Mouse (Mus musculus) embryonic fibroblast, embryonic 13.5 days (primary cell): ENCODE results near the gene Gm20219. TPM values are rescaled to one million over a fixed set of nuclear protein-coding genes. Genes with fewer than 3 reads are reported as not detected.

Experiments used
- H3K27ac ChIP-seq: 2 replicates; pipeline ENCODE4 v1.5.1; 2012; ENCODE audit warnings: low read length, control low read depth, inconsistent platforms; ENCODE audit not compliant: insufficient read depth
- H3K4me1 ChIP-seq: 2 replicates; pipeline ENCODE4 v1.6.1; 2011; ENCODE audit warnings: low read length; ENCODE audit not compliant: control insufficient read depth, insufficient read depth
- H3K4me3 ChIP-seq: 2 replicates; pipeline ENCODE4 v1.5.1; 2011; ENCODE audit warnings: mild to moderate bottlenecking, control low read depth, low read length; ENCODE audit not compliant: insufficient read depth
- CTCF ChIP-seq: IDR thresholded peaks from 2 replicates; pipeline ENCODE4 v1.5.1; 2011; ENCODE audit warnings: mild to moderate bottlenecking, control low read depth, low read length, moderate library complexity, borderline replicate concordance; ENCODE audit not compliant: insufficient read depth
- POLR2A ChIP-seq: IDR thresholded peaks from 2 replicates; pipeline ENCODE4 v1.6.1; 2011; ENCODE audit warnings: low read depth, mild to moderate bottlenecking, control low read depth, low read length, moderate library complexity
- polyA plus RNA-seq: library from polyadenylated mRNA; stranded (reverse); fragments of >200 nt; gene quantifications from 2 replicates; pipeline ENCODE4 v1.2.4, GENCODE M21; 2011; ENCODE audit warnings: low read depth; ENCODE audit not compliant: missing spikeins, insufficient read length

The Gm20219 gene
- polyA plus RNA-seq, 1 experiment: 0.54 TPM

DNA sequence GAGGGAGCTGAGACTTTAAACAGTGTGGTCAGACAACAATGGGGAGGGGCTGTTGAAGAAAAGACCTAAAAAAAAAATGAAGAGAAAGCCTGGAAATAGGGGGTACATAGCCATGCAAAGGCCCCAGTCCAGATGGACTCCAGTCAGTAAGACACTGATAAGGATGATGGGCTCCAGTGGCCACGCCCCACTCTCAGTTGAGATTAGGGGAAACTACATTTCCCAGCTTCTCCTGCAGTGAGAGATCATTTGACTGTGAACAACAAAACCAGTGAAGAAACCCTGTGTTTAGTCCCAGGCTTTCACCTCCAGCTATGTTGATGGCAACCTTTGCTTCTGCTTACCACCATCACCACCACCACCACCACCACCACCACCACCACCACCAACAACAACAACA, 8.2 kb downstream of the Gm20219 start:
- H3K4me1 ChIP-seq: no peaks in the 10 kb centered on the region
- H3K4me3 ChIP-seq: no peak overlapping the region
- no peak overlapping the region for H3K27ac ChIP-seq
- no peak for TF ChIP-seq POLR2A
- no peak for TF ChIP-seq CTCF

DNA sequence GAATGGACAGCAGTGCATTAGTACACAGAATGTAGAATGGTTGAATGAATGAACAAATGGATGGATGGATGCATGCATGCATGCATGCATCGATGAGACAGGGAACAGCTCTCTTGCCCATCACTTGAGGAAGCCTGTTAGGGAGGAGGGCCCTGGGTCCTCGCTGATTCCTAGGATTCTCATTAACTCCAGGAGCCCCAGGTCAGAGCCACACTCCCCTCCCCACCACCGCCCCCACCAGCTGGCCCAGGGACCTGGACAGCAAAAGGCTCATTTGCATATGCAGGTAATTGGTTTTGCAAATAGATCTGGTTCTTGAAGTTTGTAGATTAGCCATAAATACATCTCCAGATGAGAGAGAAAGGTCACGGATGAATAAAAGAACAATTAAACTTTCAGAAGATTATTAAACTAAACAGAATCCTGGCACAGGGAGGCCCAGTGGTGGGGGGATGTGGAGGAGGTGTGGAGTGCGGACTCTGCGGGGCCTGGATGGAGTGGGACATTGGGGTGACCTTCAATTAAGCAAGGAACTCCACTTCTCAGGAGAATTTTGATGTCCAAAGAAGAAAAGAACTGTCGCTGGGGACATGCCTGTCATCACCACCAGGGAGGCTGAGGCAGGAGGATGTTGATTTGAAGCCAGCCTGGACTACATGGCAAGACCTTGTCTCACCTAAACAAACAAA, 9.3 kb downstream of the Gm20219 start:
- H3K4me1 ChIP-seq: no peaks in the 10 kb centered on the region
- H3K4me3 ChIP-seq: no peak overlapping the region
- TF ChIP-seq CTCF (no peak), POLR2A (no peak)
- no peak overlapping the region for H3K27ac ChIP-seq

DNA sequence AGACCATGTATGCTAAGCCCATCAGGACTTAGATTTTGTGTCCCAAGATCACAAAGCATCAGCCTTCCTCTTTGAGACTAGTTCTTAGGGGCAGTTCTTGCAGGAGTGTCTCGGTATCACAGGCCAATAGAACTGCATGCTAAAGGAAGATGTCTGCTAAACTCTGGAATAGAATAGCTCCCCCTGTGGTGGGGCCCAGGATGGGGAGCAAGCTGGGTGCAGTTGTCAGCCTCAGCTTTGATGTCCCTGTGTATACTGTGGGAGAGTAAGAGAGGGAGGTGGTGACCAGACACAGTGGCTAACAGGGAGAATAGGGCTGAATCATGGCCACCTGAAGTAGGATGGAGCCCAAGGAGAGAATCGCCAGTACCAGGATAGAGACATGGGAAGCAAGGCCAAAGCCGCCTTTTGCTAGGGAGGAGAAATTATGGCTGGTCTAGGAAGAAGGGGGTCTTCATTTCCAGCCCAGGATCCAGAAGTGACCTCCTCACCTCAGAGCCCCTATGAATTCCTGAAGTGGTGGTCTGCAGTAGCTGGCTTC, 10.4 kb downstream of the Gm20219 start:
- no peak for TF ChIP-seq CTCF
- no peak for TF ChIP-seq POLR2A
- no peak overlapping the region for H3K4me3 ChIP-seq
- no peaks in the 10 kb centered on the region for H3K4me1 ChIP-seq
- no peak overlapping the region for H3K27ac ChIP-seq

DNA sequence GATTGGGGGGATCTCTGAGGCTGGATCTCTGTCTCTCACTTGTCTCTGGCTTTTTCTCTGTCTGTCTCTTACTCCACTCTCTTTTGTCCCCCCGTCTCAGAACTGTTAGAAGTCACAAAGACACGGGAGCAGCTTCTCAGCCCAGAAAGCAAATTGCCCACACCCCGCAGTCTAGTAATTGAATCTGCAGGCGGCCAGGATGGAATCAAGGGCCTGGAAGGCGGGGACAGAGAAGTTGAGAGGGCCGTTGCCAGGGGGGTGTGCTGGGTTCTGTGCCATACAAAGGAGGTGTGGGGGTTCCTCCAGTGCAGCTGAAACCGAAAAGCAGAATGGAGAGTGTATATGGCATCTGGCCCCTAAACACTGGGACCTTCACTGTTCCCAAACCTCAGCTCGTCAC, 11.5 kb downstream of the Gm20219 start:
- Histone ChIP-seq H3K27ac (no peak overlapping the region), H3K4me1 (no peaks in the 10 kb centered on the region), H3K4me3 (no peak overlapping the region)
- TF ChIP-seq POLR2A: no peak
- no peak for TF ChIP-seq CTCF

DNA sequence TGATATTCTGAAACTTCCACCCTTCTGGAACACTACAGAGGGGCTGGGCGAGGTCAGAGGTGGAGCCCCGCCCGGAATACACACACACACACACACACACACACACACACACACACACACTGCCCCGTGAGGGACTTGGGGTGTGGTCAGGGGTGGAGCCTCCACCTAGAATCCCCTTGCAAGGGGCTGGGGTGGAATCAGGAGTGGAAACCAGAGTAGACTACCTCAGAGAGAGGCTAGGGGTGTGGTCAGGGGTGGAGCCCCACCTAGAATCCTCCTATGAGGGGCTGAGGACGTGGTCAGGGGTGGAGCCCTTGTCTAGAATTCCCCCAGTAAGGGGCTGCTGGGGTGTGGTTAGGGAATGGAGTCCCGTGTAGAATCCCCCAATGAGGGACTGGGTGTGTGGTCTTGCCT, 13.6 kb downstream of the Gm20219 start:
- Histone ChIP-seq H3K27ac (no peak overlapping the region), H3K4me3 (no peak overlapping the region)
- TF ChIP-seq POLR2A: no peak
- no peak for TF ChIP-seq CTCF

DNA sequence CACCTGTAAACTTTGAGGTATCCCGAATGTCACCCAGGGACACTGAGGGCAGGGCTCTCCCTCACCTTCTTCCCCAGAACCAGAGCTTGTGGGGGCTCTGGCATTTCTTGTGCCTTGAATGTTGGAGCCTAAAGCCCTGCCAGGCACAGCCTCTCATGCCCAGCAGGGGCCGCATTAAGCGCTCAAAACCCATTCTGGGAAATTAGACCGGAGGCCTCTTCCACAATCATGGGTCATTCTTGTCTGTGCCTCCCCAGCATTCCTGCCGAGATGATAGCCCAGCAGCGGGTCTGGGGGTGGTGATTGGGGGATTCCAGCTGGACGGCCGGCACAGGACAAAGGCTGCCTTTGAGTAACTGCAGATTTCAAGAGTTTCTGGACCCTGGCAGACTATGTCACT, 16.3 kb downstream of the Gm20219 start:
- H3K4me1 ChIP-seq: no peaks in the 10 kb centered on the region
- H3K27ac ChIP-seq: no peak overlapping the region
- no peak for TF ChIP-seq CTCF
- no peak for TF ChIP-seq POLR2A
- no peak overlapping the region for H3K4me3 ChIP-seq

More for the DNA sequence above, 13.6 kb downstream of the Gm20219 start:
- no peaks in the 10 kb centered on the region for H3K4me1 ChIP-seq

DNA sequence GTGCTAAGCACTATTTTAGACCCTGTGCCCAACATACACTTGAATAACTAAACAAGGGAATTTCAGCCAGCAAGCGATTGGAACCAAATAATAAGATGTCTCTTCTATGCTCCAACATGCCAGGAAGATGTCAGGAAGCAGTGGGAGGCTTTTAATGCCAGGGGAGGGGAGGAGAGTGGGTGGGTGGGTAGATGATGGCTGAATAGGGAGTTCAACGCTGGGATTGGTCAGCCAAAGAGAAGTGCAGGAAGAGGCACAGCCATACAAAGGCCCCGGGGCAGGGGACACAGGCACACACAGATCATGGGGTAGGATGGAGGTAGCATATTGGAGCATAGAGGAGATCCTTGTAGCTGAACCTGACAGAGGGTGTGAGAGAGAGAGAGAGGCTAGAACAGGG, 17.3 kb downstream of the Gm20219 start:
- Histone ChIP-seq H3K4me1 (no peaks in the 10 kb centered on the region), H3K27ac (no peak overlapping the region), H3K4me3 (no peak overlapping the region)
- TF ChIP-seq CTCF (no peak), POLR2A (no peak)

DNA sequence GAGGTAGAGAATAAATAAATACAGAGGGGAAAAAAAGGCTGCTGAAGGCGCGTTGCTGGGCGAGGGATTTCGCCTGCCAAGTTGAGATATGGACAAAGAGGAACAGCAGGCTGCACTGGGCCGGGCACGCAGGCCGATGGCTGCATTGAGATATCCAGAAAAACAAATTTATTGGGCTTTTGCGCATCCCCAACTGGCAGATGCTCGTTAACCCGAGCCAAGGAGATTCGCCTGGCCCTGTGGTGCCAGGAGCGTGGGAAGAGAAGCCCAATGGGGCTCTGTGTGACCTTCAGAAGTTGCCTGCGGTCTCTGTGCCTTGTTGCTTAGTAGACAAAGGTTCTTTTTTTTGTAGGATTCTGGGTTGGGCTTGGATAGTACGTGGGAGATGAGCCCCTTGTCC, 18.0 kb downstream of the Gm20219 start:
- Histone ChIP-seq H3K4me3 (no peak overlapping the region), H3K4me1 (no peaks in the 10 kb centered on the region), H3K27ac (no peak overlapping the region)
- no peak for TF ChIP-seq CTCF
- no peak for TF ChIP-seq POLR2A

DNA sequence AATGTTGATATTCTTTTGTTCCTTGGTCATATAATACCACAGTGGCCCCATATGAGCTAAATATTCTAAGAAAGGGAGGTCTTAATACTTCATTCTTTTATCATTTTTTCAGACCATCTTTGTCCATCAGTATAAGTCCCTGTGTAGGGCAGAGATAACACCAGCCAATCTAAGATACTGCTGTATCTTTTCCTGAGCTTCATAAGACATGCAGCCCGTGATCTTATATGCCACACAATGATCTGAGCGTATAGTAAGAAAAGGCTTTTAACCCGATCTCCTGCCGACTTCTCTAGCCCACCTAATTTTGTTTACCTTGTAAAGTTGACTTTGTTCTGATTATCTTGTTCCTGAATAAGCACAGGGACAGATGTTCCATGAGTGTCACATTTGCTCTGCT, 29.2 kb downstream of the Gm20219 start:
- H3K4me1 ChIP-seq: no peaks in the 10 kb centered on the region
- no peak overlapping the region for H3K4me3 ChIP-seq
- TF ChIP-seq POLR2A (no peak), CTCF (no peak)
- H3K27ac ChIP-seq: no peak overlapping the region

DNA sequence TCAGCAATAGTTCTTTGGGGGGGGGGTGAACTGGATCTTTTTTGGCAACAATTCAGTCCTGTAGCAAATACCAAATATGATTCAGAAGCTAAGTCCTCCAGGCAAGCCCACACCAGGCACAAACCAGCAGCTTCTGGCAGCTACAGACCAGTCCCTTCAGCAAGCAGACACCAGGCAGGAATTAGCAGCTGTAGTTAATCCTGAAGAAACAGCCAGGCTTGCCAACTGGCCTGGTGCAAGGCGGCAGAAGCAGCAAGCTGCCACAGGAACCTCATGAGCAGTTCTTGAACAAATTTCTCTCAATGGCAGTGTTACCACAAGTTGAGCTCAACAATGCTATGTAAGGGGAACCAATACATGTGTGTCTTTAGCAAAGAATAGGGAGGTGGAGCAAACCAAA, 31.4 kb downstream of the Gm20219 start:
- H3K4me1 ChIP-seq: no peaks in the 10 kb centered on the region
- no peak for TF ChIP-seq CTCF
- TF ChIP-seq POLR2A: no peak
- no peak overlapping the region for H3K27ac ChIP-seq
- no peak overlapping the region for H3K4me3 ChIP-seq
